Mouse (Mus musculus) kidney, embryonic 15.5 days (tissue): ENCODE measurements around the gene Itgax. TPM values are rescaled to one million over a fixed set of nuclear protein-coding genes. Genes with fewer than 3 reads are reported as not detected.
"Not testable (repeated sequence)": the region's sequence is repeated elsewhere in the genome, so short reads cannot be mapped to it uniquely, and the experiment has no call there.

ENCODE experiments used
- ATAC-seq: fragments of 200-750 bp; cut with Nextera tagmentation; replicated peaks from 2 replicates; pipeline ENCODE4 v1.8.0; 2017; ENCODE audit warnings: moderate TSS enrichment; ENCODE audit not compliant: low FRiP score
- H3K27ac ChIP-seq: fragments of 300-500 bp; sonication (generic); 2 replicates; pipeline ENCODE4 v1.5.1; 2015; ENCODE audit warnings: mild to moderate bottlenecking, inconsistent platforms
- H3K27me3 ChIP-seq: fragments of 300-500 bp; sonication (generic); 2 replicates; pipeline ENCODE4 v1.6.1; 2015; ENCODE audit warnings: inconsistent platforms
- H3K36me3 ChIP-seq: fragments of 300-500 bp; sonication (generic); 2 replicates; pipeline ENCODE4 v1.6.1; 2015; ENCODE audit warnings: inconsistent platforms
- H3K4me1 ChIP-seq: fragments of 300-500 bp; sonication (generic); 2 replicates; pipeline ENCODE4 v1.6.1; 2015; ENCODE audit warnings: inconsistent platforms
- H3K4me2 ChIP-seq: fragments of 300-500 bp; sonication (generic); 2 replicates; pipeline ENCODE4 v1.6.1; 2015; ENCODE audit warnings: moderate library complexity, mild to moderate bottlenecking, inconsistent platforms
- H3K4me3 ChIP-seq: fragments of 300-500 bp; sonication (generic); replicated peaks from 2 replicates; pipeline ENCODE4 v1.5.1; 2015; ENCODE audit warnings: mild to moderate bottlenecking, inconsistent platforms
- H3K9ac ChIP-seq: fragments of 300-500 bp; sonication (generic); 2 replicates; pipeline ENCODE4 v1.6.1; 2015; ENCODE audit warnings: mild to moderate bottlenecking, inconsistent platforms
- H3K9me3 ChIP-seq: fragments of 300-500 bp; sonication (generic); replicated peaks from 2 replicates; pipeline ENCODE4 v1.6.1; 2016; ENCODE audit warnings: inconsistent platforms
- WGBS: fragments of 180-500 bp; shearing (Covaris S2); methylation state at CpG from one replicate; pipeline ENCODE4 v1.1.7; 2015; ENCODE audit warnings: mixed read lengths; 5-methylcytosine and 5-hydroxymethylcytosine counted together
- polyA plus RNA-seq: library from polyadenylated mRNA; unstranded; fragments of >200 nt; fragmentation: Nextera tagmentation; extraction: Ambion mirVana; gene quantifications from 2 replicates; pipeline ENCODE4 v1.2.1, GENCODE M21; 2015

Gene Itgax
- polyA plus RNA-seq, 1 experiment from 2014 or later: 0.17 TPM

- WGBS: 92% methylated on average over 5 of the region's 5 CpGs
- Histone ChIP-seq H3K9me3 (no peaks in the 10 kb centered on the region), H3K27ac (no peak overlapping the region), H3K4me3 (no peak overlapping the region), H3K9ac (no peak overlapping the region), H3K36me3 (no peaks in the 10 kb centered on the region), H3K27me3 (no peaks in the 10 kb centered on the region), H3K4me1 (no peaks in the 10 kb centered on the region), H3K4me2 (no peak overlapping the region)
- no peak for ATAC-seq
Measured at GRCm38 (mm10) chr7:128116396-128116795, 13.0 kb upstream of the Itgax start.

- Histone ChIP-seq H3K4me3 (no peak overlapping the region), H3K4me1 (no peaks in the 10 kb centered on the region), H3K27me3 (no peaks in the 10 kb centered on the region), H3K9me3 (no peaks in the 10 kb centered on the region), H3K9ac (no peak overlapping the region), H3K27ac (no peak overlapping the region), H3K4me2 (no peak overlapping the region), H3K36me3 (no peaks in the 10 kb centered on the region)
- WGBS: 85% methylated on average over 6 of the region's 6 CpGs
- no peak for ATAC-seq
Measured at GRCm38 (mm10) chr7:128119726-128120490, 9.4 kb upstream of the Itgax start.

- Histone ChIP-seq H3K9me3 (no peaks in the 10 kb centered on the region), H3K9ac (no peak overlapping the region), H3K27ac (no peak overlapping the region), H3K36me3 (no peaks in the 10 kb centered on the region), H3K27me3 (no peaks in the 10 kb centered on the region), H3K4me3 (no peak overlapping the region), H3K4me1 (no peaks in the 10 kb centered on the region), H3K4me2 (no peak overlapping the region)
- 88% methylated on average over 5 of the region's 5 CpGs for WGBS
- ATAC-seq: no peak
Measured at GRCm38 (mm10) chr7:128132148-128132547, 2.8 kb downstream of the Itgax start.

- Histone ChIP-seq H3K4me1 (no peaks in the 10 kb centered on the region), H3K4me3 (no peak overlapping the region), H3K9me3 (no peaks in the 10 kb centered on the region), H3K4me2 (no peak overlapping the region), H3K9ac (no peak overlapping the region), H3K27me3 (no peaks in the 10 kb centered on the region), H3K36me3 (no peaks in the 10 kb centered on the region), H3K27ac (no peak overlapping the region)
- WGBS: 88% methylated on average over 2 of the region's 2 CpGs
- ATAC-seq: no peak
Measured at GRCm38 (mm10) chr7:128133596-128133995, 4.2 kb downstream of the Itgax start.

- Histone ChIP-seq H3K9ac (no peak overlapping the region), H3K4me2 (no peak overlapping the region), H3K4me1 (no peaks in the 10 kb centered on the region), H3K4me3 (no peak overlapping the region), H3K27me3 (no peaks in the 10 kb centered on the region), H3K36me3 (no peaks in the 10 kb centered on the region), H3K27ac (no peak overlapping the region), H3K9me3 (no peaks in the 10 kb centered on the region)
- WGBS: 43% methylated on average over 4 of the region's 4 CpGs
- ATAC-seq: no peak
Measured at GRCm38 (mm10) chr7:128136927-128137326, 7.6 kb downstream of the Itgax start.

- H3K36me3 ChIP-seq: no peaks in the 10 kb centered on the region
- ATAC-seq: no peak
- 93% methylated on average over 6 of the region's 6 CpGs for WGBS
- no peak overlapping the region for H3K4me2 ChIP-seq
- no peaks in the 10 kb centered on the region for H3K27me3 ChIP-seq
- H3K9ac ChIP-seq: no peak overlapping the region
- no peak overlapping the region for H3K4me3 ChIP-seq
- H3K4me1 ChIP-seq: no peaks in the 10 kb centered on the region
- H3K9me3 ChIP-seq: no peaks in the 10 kb centered on the region
- H3K27ac ChIP-seq: no peak overlapping the region
Measured at GRCm38 (mm10) chr7:128139611-128140010, 10.3 kb downstream of the Itgax start.

- H3K36me3 ChIP-seq: no peaks in the 10 kb centered on the region
- H3K9ac ChIP-seq: no peak overlapping the region
- no peaks in the 10 kb centered on the region for H3K4me1 ChIP-seq
- H3K4me2 ChIP-seq: no peak overlapping the region
- no peaks in the 10 kb centered on the region for H3K27me3 ChIP-seq
- 58% methylated on average over 8 of the region's 8 CpGs for WGBS
- no peak for ATAC-seq
- no peak overlapping the region for H3K4me3 ChIP-seq
- no peaks in the 10 kb centered on the region for H3K9me3 ChIP-seq
- H3K27ac ChIP-seq: no peak overlapping the region
Measured at GRCm38 (mm10) chr7:128150970-128151369, 21.6 kb downstream of the Itgax start.

GRCm38 (mm10) chr7:128154076-128154475 lies 24.7 kb downstream of the Itgax start, which contains the start of gene Itgad:
TSS of gene Itgad (plus strand) at chr7:128154376.
- 90% methylated on average over 21 of the region's 21 CpGs for WGBS
- Histone ChIP-seq H3K27ac (no peak within 1 kb of the TSS), H3K9me3 (no peaks in the 10 kb centered on the region), H3K4me1 (no peaks in the 10 kb centered on the region), H3K4me3 (no peak within 1 kb of the TSS), H3K36me3 (no peaks in the 10 kb centered on the region), H3K9ac (no peak within 1 kb of the TSS), H3K27me3 (no peaks in the 10 kb centered on the region), H3K4me2 (no peak within 1 kb of the TSS)
- ATAC-seq: no peak

GRCm38 (mm10) chr7:128154924-128155323 lies 25.6 kb downstream of the Itgax start:
- Histone ChIP-seq H3K27ac (no peak overlapping the region), H3K4me1 (no peaks in the 10 kb centered on the region), H3K4me2 (no peak overlapping the region), H3K27me3 (no peaks in the 10 kb centered on the region), H3K4me3 (no peak overlapping the region), H3K36me3 (no peaks in the 10 kb centered on the region), H3K9ac (no peak overlapping the region), H3K9me3 (no peaks in the 10 kb centered on the region)
- WGBS: 80% methylated on average over 10 of the region's 10 CpGs
- no peak for ATAC-seq

GRCm38 (mm10) chr7:128158688-128159354 lies 29.5 kb downstream of the Itgax start:
- H3K27ac ChIP-seq, H3K4me1 ChIP-seq, H3K4me2 ChIP-seq, H3K9me3 ChIP-seq, H3K27me3 ChIP-seq, H3K9ac ChIP-seq, ATAC-seq, H3K36me3 ChIP-seq, H3K4me3 ChIP-seq: not testable (repeated sequence)
- WGBS: 71% methylated on average over 8 of the region's 8 CpGs

GRCm38 (mm10) chr7:128164001-128164400 lies 34.7 kb downstream of the Itgax start:
- Histone ChIP-seq H3K9me3 (no peaks in the 10 kb centered on the region), H3K4me1 (no peaks in the 10 kb centered on the region), H3K9ac (no peak overlapping the region), H3K27ac (no peak overlapping the region), H3K36me3 (no peaks in the 10 kb centered on the region), H3K4me3 (no peak overlapping the region), H3K27me3 (no peaks in the 10 kb centered on the region), H3K4me2 (no peak overlapping the region)
- 97% methylated on average over 4 of the region's 4 CpGs for WGBS
- no peak for ATAC-seq

- ATAC-seq: no peak
- no peak overlapping the region for H3K9ac ChIP-seq
- H3K9me3 ChIP-seq: no peaks in the 10 kb centered on the region
- 82% methylated on average over 7 of the region's 7 CpGs for WGBS
- no peak overlapping the region for H3K27ac ChIP-seq
- H3K4me3 ChIP-seq: no peak overlapping the region
- H3K27me3 ChIP-seq: no peaks in the 10 kb centered on the region
- no peaks in the 10 kb centered on the region for H3K36me3 ChIP-seq
- no peak overlapping the region for H3K4me2 ChIP-seq
- no peaks in the 10 kb centered on the region for H3K4me1 ChIP-seq
Measured at GRCm38 (mm10) chr7:128166391-128166790, 37.0 kb downstream of the Itgax start.
